Mouse (Mus musculus): ENCODE results near the gene Rnf220.

GRCm38 (mm10) chr4:117223001-117223400 lies 273.9 kb downstream of the Rnf220 start:
- no peak for TF ChIP-seq CTCF (IDR thresholded peaks at IDR 0.05; ENCODE audit: low read depth, low read length)
- no peak for TF ChIP-seq POLR2A (IDR thresholded peaks at IDR 0.05; ENCODE audit: extremely low read depth, insufficient read depth, low read length)

Data from liver, adult 2 months (tissue).